Mouse (Mus musculus) left cerebral cortex, adult 18-20 months (tissue): ENCODE results near the gene Zfp69. TPM values are rescaled to one million over a fixed set of nuclear protein-coding genes. Genes with fewer than 3 reads are reported as not detected.

Experiments
- DNase-seq, 2 experiments: peaks; one replicate each; pipeline ENCODE4 v3.0.0; 2021 to 2022; ENCODE audit warnings: low spot score in 2 of 2, mixed read lengths in 1 of 2
- total RNA-seq, 2 experiments: library from RNA; stranded (reverse); gene quantifications; 2 replicates each; pipeline ENCODE4 v1.2.3; 2021

The Zfp69 gene
- total RNA-seq, 2 experiments from 2014 or later = 1.7 to 1.9 TPM

DNA sequence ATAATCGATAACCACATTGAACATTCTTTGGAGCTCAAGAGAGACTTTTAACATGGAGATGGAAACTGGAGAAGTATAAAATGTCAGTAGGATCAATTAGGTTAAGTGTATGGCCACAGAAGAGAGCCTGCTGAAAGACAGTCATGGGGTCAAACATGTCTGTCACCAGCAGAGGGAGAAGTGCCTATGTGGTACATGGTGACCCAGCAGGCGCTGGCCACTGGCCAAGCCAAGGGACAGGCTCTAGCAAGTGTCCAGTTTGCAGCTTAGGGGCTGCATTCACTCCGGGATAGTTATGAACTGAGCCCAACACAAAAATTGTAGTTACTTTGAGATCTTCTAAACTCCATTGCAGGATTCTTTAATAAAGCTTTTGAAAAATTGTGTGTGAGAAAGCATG is 22.8 kb downstream of the Zfp69 start:
- DNase-seq = no peak

DNA sequence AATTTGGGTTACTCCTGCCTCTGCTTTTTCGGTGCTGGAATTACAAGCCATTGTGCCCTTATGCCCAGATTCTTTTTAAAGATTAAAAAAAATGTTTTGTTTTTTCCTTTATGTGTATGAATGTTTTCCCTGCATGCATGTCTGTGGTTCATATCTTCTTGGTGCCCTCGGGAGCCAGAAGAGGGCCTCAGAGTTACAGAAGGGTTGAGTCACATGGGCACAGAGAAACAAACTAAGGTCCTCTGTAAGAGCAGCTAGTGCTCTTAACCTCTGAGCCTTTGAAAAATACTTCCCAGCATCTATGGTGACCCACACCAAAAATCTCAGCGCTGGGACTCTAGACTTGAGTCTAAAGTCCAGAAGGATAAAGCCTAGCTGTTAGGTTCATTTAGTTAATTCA is 26.1 kb downstream of the Zfp69 start:
- no peak for DNase-seq

DNA sequence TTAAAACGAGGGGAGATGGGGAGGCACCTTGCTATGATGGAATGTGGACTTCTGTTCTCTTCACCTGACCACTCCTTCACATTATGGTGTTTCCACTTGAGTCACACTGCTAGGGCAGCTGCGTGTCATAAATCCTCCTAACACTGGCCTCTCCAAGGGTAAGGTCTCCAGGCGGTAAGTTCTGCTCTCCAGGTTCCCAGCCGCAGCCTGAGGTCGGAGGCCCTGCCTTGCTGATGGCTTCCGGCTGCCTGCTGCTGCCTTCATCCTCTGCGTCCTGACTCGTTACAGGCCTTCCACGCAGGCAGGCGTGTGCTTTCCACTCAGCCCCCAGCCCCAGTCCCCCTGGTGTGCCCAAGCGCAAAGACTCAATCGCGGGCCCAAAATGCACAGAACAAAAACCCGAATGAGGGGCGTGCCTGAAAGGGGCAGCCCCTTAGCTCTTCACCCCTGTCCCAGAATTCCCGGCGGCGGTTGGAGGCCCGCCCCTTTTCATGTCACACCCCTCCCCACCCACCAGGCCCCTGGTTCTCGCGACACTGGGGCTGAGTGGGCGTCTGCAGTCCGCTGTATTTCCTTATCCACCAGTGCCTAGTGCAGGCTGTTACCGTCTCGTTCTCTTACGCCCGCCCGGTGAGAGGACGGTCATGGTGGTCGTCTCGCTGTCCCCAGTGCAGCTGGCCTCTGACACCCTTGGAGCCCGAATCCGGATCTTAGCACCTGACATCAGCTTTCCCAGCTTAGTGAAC is 26.8 kb downstream of the Zfp69 start, which contains the start of gene Exo5:
Exo5 (minus strand) TSS at position 464 of the 746 bp plus-strand sequence.
- DNase-seq = peak; percentile 83 to 89

DNA sequence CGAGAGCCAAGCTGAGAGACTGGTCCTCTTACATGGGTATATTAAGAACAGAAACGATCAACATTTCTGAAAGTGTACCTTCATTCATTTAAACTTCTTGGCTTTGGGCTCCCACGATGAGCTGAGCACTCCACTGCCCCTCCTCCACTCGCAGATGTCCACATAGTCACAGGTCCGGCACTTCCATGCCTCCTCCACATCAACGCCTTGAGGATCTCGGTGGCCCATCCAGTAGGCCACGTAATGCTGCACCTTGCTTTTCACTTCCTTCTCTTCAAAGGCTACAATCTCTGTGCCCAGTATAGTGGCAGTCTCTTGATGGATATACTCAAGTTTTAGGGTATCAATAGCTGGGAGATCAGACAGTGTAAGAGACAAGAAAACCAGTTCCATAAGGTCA is 30.0 kb downstream of the Zfp69 start:
- no peak for DNase-seq

DNA sequence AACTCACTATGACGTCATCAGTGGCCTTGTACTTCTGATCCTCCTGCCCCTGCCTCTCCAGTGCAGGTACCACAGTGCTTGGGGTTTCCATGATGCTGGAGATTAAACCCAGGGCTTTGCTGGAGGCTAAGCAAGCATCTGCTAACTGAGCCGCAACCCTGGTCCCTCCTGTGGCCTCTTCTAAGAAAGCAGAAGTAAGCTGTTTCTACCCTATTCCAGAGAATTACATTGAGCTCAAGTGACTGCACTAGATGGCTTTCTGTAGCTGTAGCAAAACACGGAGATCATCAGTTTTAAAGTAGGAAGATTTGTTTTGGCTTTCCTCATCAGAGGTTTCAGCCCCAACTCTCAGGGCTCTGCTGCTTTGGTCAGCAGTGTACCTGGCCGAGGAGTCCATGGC is 37.0 kb downstream of the Zfp69 start:
- DNase-seq = no peak

DNA sequence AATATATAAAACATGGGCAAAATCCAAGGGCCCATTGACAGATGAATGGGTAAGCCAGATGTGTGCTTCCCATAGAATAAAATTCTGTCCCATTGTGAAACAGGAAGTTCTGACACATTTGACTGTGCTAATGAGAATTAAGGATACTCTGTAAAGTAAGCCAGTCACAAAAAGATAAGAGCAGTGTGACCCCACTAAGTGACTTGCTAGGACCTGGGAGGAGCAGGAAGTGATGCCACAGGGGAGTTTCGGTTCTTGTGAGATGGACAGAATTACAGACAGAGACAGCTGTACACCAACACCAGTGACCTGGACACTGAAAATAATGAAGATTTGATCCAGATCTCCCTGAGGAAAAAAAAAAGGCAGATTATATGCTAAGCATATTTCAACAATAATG is 37.6 kb downstream of the Zfp69 start:
- no peak for DNase-seq

DNA sequence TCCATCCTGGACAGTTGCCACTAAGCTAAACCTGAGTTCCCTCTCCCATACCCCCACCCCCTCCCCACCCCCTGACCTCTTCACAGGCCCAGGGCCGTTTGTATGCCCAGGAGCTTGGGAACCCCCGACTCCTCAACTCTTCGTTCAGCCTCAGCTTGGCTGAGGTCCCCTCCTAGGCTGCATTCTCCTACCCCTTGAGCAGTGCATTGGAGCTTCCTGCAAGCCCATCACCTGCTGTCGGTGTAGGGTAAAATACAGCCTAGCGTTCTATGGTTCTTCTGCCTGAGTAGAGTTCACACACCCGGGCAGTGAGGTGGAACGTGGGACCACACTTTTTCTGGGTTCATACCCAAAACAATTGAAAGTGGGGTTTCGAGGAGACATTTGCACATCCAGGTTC is 38.1 kb downstream of the Zfp69 start:
- no peak for DNase-seq

DNA sequence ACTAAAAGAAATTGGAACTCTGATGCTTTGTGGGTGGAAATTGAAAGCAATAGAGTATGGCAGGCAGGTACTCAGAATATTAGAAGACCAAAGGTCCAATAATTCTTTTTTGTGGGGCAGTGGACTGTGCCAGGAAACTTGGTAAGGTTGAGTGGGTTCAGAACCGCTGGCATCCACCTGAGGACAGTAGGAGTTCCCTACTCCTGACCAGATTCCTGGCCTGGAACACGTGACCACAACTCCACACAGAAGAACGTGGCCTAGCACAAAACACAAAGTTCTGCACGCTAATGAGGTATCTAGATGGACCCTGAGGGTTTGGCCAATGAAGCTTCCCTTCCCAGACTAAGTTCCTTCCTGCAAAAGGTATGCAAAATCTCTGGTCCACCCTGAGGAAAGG is 38.6 kb downstream of the Zfp69 start:
- DNase-seq = no peak

DNA sequence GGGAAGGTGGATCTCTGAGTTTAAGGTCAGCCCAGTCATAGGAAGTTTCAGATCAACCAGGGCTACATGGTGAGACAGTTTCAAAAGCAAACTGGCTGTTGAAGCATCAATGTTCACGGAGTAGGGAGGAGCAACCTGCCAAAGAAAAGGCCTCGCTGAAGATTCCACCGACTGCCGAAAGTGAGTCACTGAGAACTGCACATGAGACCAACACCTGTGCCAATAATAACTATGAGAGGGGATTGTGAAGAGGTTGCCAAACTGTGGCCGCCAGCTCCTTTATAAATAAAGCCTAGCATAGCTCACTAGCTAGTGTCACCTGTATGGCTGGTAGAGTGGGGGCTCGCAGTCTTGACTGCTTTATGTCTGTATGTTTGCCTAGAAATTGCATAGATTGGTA is 40.4 kb downstream of the Zfp69 start:
- DNase-seq = no peak

DNA sequence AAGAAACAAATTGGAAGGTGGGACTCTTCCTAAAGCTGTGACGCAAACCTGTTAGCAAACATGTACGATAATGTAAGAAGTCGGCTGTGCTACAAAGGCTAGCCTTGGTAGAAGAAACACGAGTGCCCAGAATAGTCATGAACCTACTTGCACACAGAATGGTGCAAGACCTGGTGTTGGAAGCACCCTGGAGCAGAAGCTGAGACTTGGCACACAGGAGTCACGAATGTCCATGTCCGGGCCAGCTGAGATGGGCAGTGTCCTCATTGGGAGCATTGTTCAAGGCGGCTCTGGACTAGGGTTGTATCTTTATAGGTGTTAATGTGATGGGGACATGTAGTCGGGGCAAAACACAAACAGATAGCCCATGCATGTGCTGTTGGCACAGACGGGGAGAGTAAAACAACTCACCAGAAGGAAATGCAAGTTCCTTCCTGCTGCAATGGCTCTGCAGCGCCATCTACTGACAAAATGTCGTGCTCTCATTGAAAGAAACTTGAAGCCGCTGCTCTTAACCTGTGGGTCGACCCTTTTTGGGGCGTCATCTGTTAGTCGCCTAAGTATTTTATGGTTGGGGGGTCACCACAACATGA is 41.8 kb downstream of the Zfp69 start:
- DNase-seq = peak; percentile 52 to 70

DNA sequence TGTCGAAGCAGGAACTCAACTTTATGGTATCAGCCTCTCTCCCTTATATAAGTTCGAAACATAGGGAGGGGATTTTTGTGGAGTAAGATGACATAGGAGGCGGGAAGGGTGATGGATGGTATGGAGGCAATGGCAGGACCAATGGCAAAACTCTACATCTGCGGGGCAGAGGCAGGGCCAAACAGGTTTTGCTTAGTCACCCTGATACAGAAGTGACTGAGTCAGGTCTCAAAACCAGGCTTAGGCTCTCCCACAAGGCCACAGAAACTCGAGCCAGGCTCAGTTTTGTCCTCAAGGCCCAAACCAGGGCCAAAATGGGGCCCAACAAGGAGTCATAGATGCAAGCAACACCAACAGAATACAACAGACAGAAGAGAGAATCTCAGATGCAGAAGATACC is 45.9 kb downstream of the Zfp69 start:
- DNase-seq = no peak

DNA sequence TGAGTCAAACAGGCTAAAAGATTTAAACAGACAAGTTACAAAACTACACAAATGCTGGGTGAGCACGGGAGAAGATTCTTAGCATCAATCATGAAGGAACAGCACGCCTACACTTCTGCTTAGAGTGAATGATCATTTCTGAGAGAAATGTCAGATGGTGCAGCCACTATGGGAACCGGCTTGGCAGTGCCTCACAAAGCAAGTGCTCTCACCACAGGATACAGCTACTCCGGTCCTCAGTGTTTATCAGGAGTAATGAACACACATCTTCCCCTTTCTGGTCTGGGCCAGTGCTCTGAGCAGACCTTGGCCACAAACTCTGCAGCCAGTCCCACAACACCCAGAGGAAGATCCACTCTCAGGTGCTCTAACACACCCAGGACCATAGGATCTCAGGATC is 47.0 kb downstream of the Zfp69 start:
- DNase-seq = no peak

DNA sequence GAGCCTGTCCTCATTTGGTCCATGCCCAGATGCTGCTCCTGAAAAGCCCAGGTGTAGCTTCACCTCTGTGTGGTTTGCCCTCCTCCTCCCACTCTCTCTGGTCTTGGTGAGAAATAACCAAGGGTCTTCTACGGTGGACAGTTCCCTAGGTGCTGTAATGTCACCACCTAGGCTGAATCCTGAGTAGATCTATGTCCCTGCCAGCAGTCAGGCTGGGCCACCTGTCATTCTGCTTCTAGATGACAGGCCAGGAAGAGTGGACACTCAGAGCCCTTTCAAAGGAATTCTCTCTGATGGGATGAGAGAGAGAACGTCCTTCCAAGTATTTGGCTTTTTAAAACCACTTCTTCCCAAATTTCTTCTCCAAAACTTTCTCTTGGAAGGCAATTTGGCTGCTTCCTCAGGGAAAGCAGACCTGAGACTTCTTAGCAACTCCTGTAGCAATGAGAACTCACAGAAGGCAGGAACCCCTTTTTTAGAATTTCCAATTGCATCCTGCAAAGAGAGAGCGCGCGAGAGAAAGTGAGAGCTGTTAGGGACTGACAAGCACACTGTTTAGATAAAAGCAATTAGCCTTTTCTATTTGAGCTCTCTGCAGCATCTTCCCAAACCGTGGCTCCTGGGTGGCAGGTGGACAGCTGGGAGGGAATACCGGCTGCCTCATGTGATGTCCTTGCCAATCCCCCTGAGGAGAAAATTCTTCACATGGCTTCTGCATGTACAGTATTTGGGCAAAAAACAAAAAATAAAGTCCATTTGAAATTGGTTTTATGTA is 55.5 kb downstream of the Zfp69 start:
- no peak for DNase-seq

DNA sequence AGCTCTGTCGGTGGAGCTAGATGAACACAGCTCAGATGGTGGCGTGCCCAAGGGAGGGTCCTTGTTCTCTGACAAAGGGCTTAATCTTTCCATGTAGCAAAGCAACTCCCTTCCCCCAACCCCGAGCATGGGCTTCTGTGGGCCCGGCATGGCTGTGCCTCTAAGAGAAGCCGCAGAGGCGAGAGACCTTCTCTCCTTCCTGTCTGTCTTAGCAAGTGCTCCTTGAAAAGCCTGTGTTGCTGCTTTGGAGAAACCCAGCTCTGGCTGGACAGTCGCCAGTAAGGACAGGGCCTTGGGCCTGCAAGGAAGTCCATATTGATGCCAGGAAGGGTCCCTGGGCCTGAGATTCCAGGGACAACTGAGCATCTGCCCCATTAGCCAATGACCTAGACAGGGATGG is 56.3 kb downstream of the Zfp69 start:
- no peak for DNase-seq

DNA sequence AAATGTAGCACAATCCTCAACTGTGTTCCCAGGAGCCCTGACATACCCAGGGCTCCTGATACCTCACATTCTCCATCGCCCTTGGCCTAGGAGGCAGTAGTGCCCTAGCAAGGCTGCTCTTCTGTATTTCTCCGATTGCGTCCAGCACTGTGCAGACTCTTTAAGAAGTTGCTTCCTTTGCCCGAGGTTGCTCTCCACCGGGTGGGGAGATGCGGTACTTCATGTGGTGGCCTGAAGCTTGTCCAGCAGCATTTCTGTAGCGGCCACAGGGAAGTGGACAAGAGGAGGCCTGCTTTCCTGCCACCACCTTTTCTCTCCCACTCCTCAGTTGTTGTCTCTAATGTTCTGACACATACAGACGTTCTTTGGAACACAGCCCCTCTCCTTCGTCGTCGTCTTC is 56.9 kb downstream of the Zfp69 start:
- DNase-seq = no peak

DNA sequence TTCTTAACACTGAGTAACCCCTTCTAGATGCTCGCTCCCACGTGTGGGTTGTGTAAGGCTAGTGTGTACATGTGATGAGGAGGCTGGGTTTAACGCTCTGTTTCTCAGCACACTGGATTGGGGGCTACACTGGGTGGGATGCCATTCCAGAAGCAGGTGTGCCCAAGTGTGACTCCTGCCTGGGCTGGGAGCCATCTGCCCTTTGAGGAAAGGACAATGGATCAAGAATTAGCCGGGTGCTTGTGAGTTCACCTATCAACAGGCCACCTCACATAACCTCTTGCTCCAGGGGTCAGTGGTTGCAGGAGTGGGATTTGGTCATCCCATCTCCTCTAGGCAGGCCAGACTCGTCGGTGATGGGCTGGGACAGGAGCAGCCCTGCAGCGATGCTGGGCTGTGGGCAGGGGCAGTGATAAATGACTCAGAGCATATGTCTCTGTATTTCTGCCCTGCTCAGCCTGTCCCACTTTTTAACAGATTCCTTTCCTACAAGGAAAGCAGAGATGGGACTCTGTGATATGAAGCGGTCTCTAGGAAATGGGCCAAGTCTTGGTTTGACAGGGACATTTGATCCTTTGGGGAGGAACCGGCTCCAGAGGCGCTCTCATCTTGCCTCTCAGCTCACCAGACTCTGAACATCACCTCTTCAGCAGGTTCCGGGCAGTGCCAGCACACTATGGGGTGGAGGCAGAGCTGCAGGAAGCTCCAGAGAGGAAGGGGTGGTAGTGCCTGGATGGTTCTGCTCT is 57.7 kb downstream of the Zfp69 start:
- DNase-seq = no peak

DNA sequence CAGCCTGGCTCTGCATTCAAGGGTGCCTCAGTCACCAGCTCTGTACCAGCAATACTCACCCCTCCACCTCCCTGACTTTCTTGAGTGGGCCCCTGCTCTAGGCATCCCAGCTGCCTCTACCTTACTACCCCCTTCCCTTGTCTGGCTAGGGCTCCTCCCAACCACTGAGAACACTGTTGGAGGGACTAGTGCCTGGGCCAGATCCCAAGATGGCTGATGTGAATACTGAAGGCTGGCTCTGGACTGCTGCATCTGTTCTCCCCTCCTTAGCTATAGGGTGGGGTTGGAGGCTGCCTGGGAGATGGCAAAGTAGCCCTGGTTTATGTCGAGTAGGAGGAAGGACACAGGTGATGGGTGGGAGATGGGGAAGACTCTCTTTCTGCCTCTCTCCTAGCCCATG is 59.0 kb downstream of the Zfp69 start:
- DNase-seq = no peak

DNA sequence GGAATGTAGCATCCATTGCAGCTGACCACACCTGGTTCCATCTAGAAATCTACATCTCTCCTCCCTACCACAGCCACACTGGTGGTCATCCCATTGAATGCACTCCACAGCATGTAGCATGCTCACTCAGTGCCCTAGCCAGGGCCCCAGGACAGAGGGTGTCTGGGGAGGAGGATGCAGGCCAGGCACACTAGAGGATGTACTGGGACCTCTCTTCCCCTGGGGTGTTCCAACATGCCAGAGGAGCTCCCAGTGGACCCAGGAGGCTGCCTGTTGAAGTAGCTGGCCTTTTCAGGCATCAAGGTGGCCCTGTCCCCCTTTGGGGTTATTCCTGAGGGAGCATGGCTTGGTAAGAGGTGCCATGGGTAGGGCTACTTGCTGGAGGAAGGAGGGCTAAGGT is 59.5 kb downstream of the Zfp69 start:
- no peak for DNase-seq

DNA sequence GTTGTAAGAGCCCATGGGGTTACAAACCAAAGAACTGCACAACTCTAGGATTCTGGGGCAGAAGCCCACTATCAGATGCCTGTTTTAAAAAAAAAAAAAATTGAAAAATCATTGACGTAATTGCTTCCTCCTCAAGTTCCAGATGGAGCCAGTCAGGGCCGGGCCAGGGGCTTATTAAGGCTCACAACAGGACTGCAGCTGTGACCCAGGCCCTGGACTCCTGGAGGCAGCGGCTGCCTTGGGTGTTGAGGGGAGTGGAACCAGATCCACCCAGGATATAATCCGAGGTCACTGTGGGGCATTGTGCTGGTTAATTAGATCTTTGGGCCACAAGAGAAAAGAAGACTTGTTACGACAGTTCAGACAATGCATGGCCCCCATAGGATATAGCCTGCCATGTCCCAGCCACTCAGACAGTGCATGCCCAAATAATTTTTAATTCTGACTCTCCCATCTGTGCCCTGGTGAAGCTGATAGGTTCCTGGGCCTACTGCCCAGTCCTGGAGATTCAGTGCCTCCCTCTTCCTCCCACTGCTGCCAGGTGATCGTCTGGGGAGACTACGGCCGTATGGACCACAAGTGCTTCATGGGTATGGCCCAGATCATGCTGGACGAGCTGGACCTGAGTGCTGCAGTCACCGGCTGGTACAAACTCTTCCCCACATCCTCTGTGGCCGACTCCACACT is 60.6 kb downstream of the Zfp69 start:
- no peak for DNase-seq

DNA sequence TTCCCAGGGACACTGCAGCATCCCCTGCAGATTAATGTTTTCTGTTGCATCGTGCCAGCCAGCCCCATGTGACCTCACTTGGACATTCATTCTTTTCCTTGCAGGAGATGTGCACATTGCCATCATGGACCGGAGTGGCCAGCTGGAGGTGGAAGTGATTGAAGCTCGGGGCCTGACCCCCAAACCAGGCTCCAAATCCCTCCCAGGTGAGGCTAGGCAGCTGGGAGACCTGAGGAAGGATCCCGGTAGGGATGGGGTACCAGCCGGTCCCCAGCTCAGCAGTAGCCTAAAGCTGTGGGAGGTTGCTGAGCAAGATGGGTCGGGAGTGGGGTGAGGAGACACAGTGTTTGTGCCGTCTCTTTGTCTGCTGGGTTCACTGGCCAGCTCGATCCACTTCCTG is 62.6 kb downstream of the Zfp69 start:
- DNase-seq = no peak
